Mouse (Mus musculus) kidney, adult 2 months (tissue): ENCODE data around the gene Mns1. TPM values are rescaled to one million over a fixed set of nuclear protein-coding genes. Genes with fewer than 3 reads are reported as not detected.
A peak's percentile ranks its signal among the peaks of the same experiment; 100 is the strongest.

Experiments used
- DNase-seq: peaks from one replicate; pipeline ENCODE4 v3.0.0; 2021
- H3K27ac ChIP-seq: fragments of 200-500 bp; 2 replicates; pipeline ENCODE4 v1.5.1; 2012; ENCODE audit warnings: low read depth, low read length, control low read depth, inconsistent platforms; ENCODE audit not compliant: insufficient read depth
- H3K27me3 ChIP-seq: fragments of 200-500 bp; replicated peaks from 2 replicates; pipeline ENCODE4 v1.6.1; 2012; ENCODE audit warnings: mild to moderate bottlenecking, moderate library complexity, low read length, inconsistent platforms; ENCODE audit not compliant: control insufficient read depth, insufficient read depth
- H3K36me3 ChIP-seq: fragments of 200-500 bp; 2 replicates; pipeline ENCODE4 v1.6.1; 2012; ENCODE audit warnings: mild to moderate bottlenecking, moderate library complexity, low read length, inconsistent platforms; ENCODE audit not compliant: control insufficient read depth, insufficient read depth
- H3K4me1 ChIP-seq: fragments of 200-500 bp; 2 replicates; pipeline ENCODE4 v1.6.1; 2011; ENCODE audit warnings: low read length; ENCODE audit not compliant: control insufficient read depth, insufficient read depth
- H3K4me3 ChIP-seq: fragments of 200-500 bp; 2 replicates; pipeline ENCODE4 v1.5.1; 2011; ENCODE audit warnings: mild to moderate bottlenecking, low read depth, low read length, control low read depth; ENCODE audit not compliant: insufficient read depth
- CTCF ChIP-seq: fragments of 200-500 bp; conservative IDR thresholded peaks from 2 replicates; pipeline ENCODE4 v1.5.1; 2011; ENCODE audit warnings: low read depth, mild to moderate bottlenecking, control low read depth, low read length, moderate library complexity, mixed read lengths; ENCODE audit not compliant: insufficient read depth, insufficient read length
- POLR2A ChIP-seq: fragments of 200-500 bp; IDR thresholded peaks from one replicate; pipeline ENCODE4 v1.6.1; 2011; ENCODE audit warnings: low read depth, low read length, control low read depth
- WGBS: fragments of 180-500 bp; shearing (Covaris S2); methylation state at CpG from one replicate; pipeline ENCODE4 v1.1.7; 2018; 5-methylcytosine and 5-hydroxymethylcytosine counted together
- polyA plus RNA-seq: library from polyadenylated mRNA; depleted of rRNA; stranded (reverse); fragments of >200 nt; gene quantifications from 2 replicates; pipeline ENCODE4 v1.2.3, GENCODE M21; 2012

The Mns1 gene
- polyA plus RNA-seq, 1 experiment: 0.11 TPM

DNA sequence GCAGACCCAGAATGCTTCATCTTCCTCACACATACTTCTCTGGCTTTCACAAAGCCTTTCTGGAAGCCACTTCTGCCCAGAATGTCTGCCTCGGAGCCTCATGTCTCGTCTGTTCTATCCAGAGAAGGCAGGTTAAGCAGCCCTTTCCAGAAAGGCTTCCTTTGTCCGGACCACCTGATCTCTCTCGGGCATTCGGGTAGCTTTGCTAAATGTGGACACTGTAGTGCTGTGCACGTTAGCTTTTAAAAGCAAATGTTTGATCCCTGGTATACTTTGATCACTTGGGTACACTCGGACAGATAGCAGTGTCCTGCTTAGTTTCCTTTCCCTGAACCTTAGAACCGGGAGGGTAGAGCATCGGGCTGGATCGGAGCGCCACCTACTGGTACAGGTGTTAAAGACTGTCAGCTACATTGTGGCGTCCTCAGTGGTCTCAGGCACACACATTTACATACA lies 29.7 kb upstream of the Mns1 start:
- TF ChIP-seq CTCF: peak; percentile 99; the same call in 1 of the 2 replicates
- no peak for TF ChIP-seq POLR2A
- Histone ChIP-seq H3K27me3 (no peaks in the 10 kb centered on the region), H3K36me3 (no peaks in the 10 kb centered on the region), H3K4me1 (no peaks in the 10 kb centered on the region), H3K27ac (no peak overlapping the region), H3K4me3 (peak overlapping the region; percentile 28)
- peak; percentile 77 for DNase-seq
- WGBS: 4% methylated on average over 12 of the region's 12 CpGs

DNA sequence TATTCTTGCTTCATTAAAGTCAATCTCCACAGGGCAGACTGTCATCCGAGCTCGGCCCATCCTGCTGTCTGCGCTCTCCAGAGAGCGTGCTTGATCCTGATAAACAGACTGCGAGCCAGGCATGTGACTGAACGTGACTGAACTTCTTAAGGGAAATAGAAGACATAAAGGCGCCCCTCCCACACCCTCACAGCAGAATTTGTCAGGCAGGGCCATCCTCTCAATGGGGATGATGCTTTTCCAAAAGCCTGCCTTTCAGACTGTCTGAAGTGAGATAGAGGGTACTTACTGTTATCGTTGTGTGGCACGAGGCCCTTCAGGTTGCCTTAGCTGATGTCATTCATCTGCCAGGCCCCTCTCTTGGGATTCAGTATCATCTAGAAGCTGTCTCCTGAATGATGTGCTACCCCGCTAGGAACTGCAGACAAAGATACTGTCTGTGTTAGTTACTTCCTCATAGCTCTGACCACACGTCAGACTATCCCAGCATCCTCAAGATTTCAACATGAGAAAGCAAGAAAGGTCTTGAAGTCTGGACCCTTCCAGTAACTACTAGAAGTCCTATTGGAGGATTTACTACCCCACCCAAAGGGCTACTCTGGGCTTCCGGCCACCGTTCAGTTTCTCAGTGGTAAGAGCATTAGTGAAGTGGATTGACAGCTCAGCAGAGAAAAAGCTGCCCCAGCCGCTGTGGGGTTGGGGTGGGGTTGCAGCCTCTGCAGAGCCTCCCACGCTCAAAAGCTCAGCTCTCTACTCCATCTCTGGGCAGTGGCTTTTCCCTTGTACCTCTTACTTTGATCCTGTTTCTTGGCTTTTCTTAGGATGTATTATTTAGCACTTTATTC lies 28.2 kb upstream of the Mns1 start:
- 57% methylated on average over 15 of the region's 15 CpGs for WGBS
- no peaks in the 10 kb centered on the region for H3K36me3 ChIP-seq
- no peak for TF ChIP-seq CTCF
- no peak for TF ChIP-seq POLR2A
- H3K4me3 ChIP-seq: no peak overlapping the region
- H3K27me3 ChIP-seq: no peaks in the 10 kb centered on the region
- H3K27ac ChIP-seq: no peak overlapping the region
- DNase-seq: no peak
- H3K4me1 ChIP-seq: no peaks in the 10 kb centered on the region

GRCm38 (mm10) chr9:72411746-72412145 lies 26.1 kb upstream of the Mns1 start:
- Histone ChIP-seq H3K4me3 (no peak overlapping the region), H3K27me3 (no peaks in the 10 kb centered on the region), H3K36me3 (no peaks in the 10 kb centered on the region), H3K4me1 (no peaks in the 10 kb centered on the region), H3K27ac (no peak overlapping the region)
- no peak for DNase-seq
- WGBS: 93% methylated on average over 2 of the region's 2 CpGs
- TF ChIP-seq CTCF (no peak; the same call in 1 of the 2 replicates), POLR2A (no peak)

DNA sequence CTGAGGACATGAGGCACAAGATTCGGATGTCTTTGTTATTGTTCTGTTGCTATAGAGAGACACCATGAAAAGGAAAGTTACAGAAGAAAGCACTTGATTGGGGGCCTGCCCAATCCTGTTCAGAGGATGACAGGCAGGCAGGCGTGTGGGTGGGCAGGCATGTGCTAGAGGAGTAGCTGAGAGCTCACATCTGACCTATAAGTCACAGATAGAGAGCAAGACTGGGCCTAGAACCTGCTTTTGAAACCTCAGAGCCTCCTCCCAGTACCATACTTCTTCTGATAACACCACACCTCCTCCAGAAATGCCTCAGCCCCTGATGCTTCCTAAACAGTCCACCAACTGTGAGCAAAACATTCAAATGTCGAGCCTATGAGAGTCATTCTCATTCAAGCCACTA lies 19.4 kb upstream of the Mns1 start:
- H3K27ac ChIP-seq: no peak overlapping the region

DNA sequence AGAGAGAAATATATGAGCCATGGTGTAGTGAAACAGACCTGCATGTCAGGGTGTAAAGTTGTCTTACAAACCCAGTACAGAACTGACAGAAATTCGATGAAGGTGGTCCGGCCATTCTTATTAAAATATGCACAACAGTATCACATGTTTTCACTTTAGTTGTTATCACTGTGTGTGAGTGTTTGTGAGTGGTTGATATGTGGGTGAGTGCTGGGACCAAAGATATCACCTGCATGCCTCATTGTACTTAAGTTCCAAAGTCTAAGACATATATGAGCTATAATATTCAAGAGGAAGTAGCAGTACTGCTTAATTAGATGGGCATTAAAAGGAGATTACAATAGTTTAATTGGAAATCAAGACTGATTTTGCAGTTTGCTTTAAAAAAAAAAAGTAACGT lies 17.3 kb upstream of the Mns1 start:
- no peak for TF ChIP-seq POLR2A
- no peak for TF ChIP-seq CTCF
- 84% methylated on average over 3 of the region's 3 CpGs for WGBS
- Histone ChIP-seq H3K27ac (no peak overlapping the region), H3K4me1 (no peaks in the 10 kb centered on the region), H3K36me3 (no peaks in the 10 kb centered on the region), H3K4me3 (no peak overlapping the region), H3K27me3 (no peaks in the 10 kb centered on the region)
- DNase-seq: no peak

More for the DNA sequence above, 19.4 kb upstream of the Mns1 start:
- no peak for TF ChIP-seq POLR2A
- TF ChIP-seq CTCF: no peak
- WGBS: 88% methylated on average over 3 of the region's 3 CpGs
- no peaks in the 10 kb centered on the region for H3K27me3 ChIP-seq
- no peaks in the 10 kb centered on the region for H3K36me3 ChIP-seq
- no peak overlapping the region for H3K4me3 ChIP-seq
- DNase-seq: no peak
- no peaks in the 10 kb centered on the region for H3K4me1 ChIP-seq

- H3K4me1 ChIP-seq: no peaks in the 10 kb centered on the region
- TF ChIP-seq CTCF (no peak), POLR2A (no peak)
- no peak for DNase-seq
- no peak overlapping the region for H3K27ac ChIP-seq
- no peaks in the 10 kb centered on the region for H3K36me3 ChIP-seq
- no peaks in the 10 kb centered on the region for H3K27me3 ChIP-seq
- H3K4me3 ChIP-seq: no peak overlapping the region
- WGBS: 58% methylated on average over 11 of the region's 11 CpGs
Observed at GRCm38 (mm10) chr9:72422284-72422683, 15.5 kb upstream of the Mns1 start.

DNA sequence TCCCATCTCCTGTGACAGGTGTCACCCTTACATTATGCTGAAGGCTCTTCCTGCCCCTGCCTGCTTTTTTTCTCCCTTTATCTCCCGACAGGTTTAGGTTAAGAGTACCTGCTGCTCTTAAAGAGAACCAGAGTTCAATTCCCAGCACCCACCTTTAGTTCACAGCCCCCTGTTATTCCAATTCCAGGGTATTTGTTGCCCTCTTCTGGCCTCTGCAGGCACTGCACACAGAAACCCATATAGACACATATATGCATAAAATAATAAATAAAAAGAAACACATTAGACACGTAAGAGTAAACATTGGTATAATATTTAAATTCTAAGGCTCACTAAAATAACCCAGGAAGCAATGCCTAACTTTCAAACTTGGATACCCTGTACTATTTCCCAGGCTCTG lies 15.1 kb upstream of the Mns1 start:
- no peaks in the 10 kb centered on the region for H3K36me3 ChIP-seq
- DNase-seq: no peak
- 91% methylated on average over 2 of the region's 2 CpGs for WGBS
- no peaks in the 10 kb centered on the region for H3K27me3 ChIP-seq
- no peak overlapping the region for H3K27ac ChIP-seq
- H3K4me1 ChIP-seq: no peaks in the 10 kb centered on the region
- TF ChIP-seq POLR2A (no peak), CTCF (no peak)
- H3K4me3 ChIP-seq: no peak overlapping the region
